Mouse (Mus musculus) limb, embryonic 10.5 days (tissue): Measurements from ENCODE around the gene Rasgef1a. TPM values are rescaled to one million over a fixed set of nuclear protein-coding genes. Genes with fewer than 3 reads are reported as not detected.

Experiments
- DNase-seq: peaks from one replicate; pipeline ENCODE4 v3.0.0-alpha.2; 2017; ENCODE audit warnings: low spot score
- H3K27ac ChIP-seq: fragments of 300-500 bp; sonication (generic); 2 replicates; pipeline ENCODE4 v1.5.1; 2016; ENCODE audit warnings: mild to moderate bottlenecking
- H3K27me3 ChIP-seq: fragments of 300-500 bp; sonication (generic); 2 replicates; pipeline ENCODE4 v1.6.1; 2016; ENCODE audit warnings: low read depth, mild to moderate bottlenecking; ENCODE audit not compliant: poor library complexity, severe bottlenecking
- H3K36me3 ChIP-seq: fragments of 300-500 bp; sonication (generic); 2 replicates; pipeline ENCODE4 v1.6.1; 2016; ENCODE audit warnings: mild to moderate bottlenecking, moderate library complexity
- H3K4me1 ChIP-seq: fragments of 300-500 bp; sonication (generic); 2 replicates; pipeline ENCODE4 v1.6.1; 2016
- H3K4me3 ChIP-seq: fragments of 300-500 bp; sonication (generic); 2 replicates; pipeline ENCODE4 v1.5.1; 2016; ENCODE audit warnings: mild to moderate bottlenecking, moderate library complexity
- H3K9me3 ChIP-seq: fragments of 300-500 bp; sonication (generic); replicated peaks from 2 replicates; pipeline ENCODE4 v1.6.1; 2016; ENCODE audit warnings: mild to moderate bottlenecking
- WGBS: fragments of 180-500 bp; shearing (Covaris S2); methylation state at CpG from one replicate; pipeline ENCODE4 v1.1.7; 2016; 5-methylcytosine and 5-hydroxymethylcytosine counted together
- polyA plus RNA-seq: library from polyadenylated mRNA; unstranded; fragments of >200 nt; fragmentation: Nextera tagmentation; extraction: Ambion mirVana; gene quantifications from 2 replicates; pipeline ENCODE4 v1.2.1, GENCODE M21; 2016

Rasgef1a gene
- polyA plus RNA-seq, result not detected in 2 replicates

GRCm38 (mm10) chr6:118010756-118011615 is at the start of gene Rasgef1a:
Gene Rasgef1a (plus strand): TSS chr6:118011438.
- 11% methylated on average over 68 of the region's 70 CpGs for WGBS
- H3K4me3 ChIP-seq, result peak within 1 kb of the TSS; percentile 47
- no peak within 1 kb of the TSS for H3K27ac ChIP-seq
- no peaks in the 10 kb centered on the region for H3K36me3 ChIP-seq
- peaks cover 71% of the 10 kb centered on the region for H3K27me3 ChIP-seq
- H3K9me3 ChIP-seq, result no peaks in the 10 kb centered on the region
- DNase-seq, result no peak
- peaks cover 3% of the 10 kb centered on the region for H3K4me1 ChIP-seq

DNA sequence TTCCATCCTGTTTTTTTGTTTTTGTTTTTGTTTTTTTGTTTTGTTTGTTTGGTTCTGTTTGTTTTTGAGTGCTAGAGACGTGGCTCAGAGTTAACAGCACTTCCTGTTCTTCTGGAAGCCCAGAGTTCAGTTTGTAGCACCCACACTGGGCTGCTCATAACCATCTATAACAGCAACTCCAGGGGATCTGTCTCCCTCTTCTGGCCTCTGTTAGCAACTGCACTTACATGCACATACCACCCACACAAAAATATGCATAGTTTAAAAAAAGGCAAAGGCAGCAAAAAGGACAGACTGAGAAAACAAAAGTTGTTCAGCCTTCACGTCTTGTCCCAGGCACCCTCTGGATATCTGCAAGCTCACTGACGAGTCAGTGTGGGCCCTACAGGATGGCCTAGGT is 48.0 kb upstream of the Rasgef1a start:
- no peak for DNase-seq
- H3K27me3 ChIP-seq, result no peaks in the 10 kb centered on the region
- H3K9me3 ChIP-seq, result no peaks in the 10 kb centered on the region
- no peak overlapping the region for H3K4me3 ChIP-seq
- no peak overlapping the region for H3K27ac ChIP-seq
- 90% methylated on average over 3 of the region's 3 CpGs for WGBS
- peaks cover 8% of the 10 kb centered on the region for H3K4me1 ChIP-seq
- no peaks in the 10 kb centered on the region for H3K36me3 ChIP-seq

GRCm38 (mm10) chr6:117966729-117967128 is 44.5 kb upstream of the Rasgef1a start:
- no peak overlapping the region for H3K27ac ChIP-seq
- no peaks in the 10 kb centered on the region for H3K9me3 ChIP-seq
- WGBS, result 37% methylated on average over 9 of the region's 9 CpGs
- peaks cover 8% of the 10 kb centered on the region for H3K4me1 ChIP-seq
- no peaks in the 10 kb centered on the region for H3K36me3 ChIP-seq
- no peak overlapping the region for H3K4me3 ChIP-seq
- no peaks in the 10 kb centered on the region for H3K27me3 ChIP-seq
- no peak for DNase-seq

GRCm38 (mm10) chr6:117987173-117987572 is 24.1 kb upstream of the Rasgef1a start:
- H3K27me3 ChIP-seq, result no peaks in the 10 kb centered on the region
- 56% methylated on average over 5 of the region's 5 CpGs for whole genome bisulfite sequencing
- H3K27ac ChIP-seq, result no peak overlapping the region
- no peaks in the 10 kb centered on the region for H3K4me1 ChIP-seq
- DNase-seq, result no peak
- H3K36me3 ChIP-seq, result no peaks in the 10 kb centered on the region
- no peaks in the 10 kb centered on the region for H3K9me3 ChIP-seq
- H3K4me3 ChIP-seq, result no peak overlapping the region

GRCm38 (mm10) chr6:117989209-117989608 is 22.0 kb upstream of the Rasgef1a start:
- Histone ChIP-seq H3K36me3 (no peaks in the 10 kb centered on the region), H3K9me3 (no peaks in the 10 kb centered on the region), H3K4me1 (no peaks in the 10 kb centered on the region), H3K4me3 (no peak overlapping the region), H3K27ac (no peak overlapping the region), H3K27me3 (no peaks in the 10 kb centered on the region)
- 89% methylated on average over 7 of the region's 7 CpGs for WGBS
- DNase-seq, result no peak

DNA sequence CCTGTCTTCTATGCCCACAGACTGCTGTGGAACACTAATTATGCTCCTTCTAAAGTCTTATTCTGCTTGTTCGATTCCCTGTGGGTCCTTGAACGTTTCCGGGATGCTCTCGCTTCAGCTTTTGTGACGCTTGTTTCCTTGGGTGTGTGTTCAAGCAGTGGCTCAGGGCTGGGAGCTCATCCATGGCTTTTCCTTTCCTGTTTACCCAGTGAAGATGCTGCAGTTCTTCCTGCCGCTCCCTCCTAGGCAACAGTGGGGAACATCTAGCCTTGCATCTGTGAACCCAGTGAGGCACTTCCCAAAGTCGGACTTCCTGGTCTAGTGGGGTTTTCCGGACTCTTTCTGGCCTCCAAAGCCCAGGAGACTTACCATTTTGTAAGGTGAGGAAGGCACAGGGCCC is 20.6 kb upstream of the Rasgef1a start:
- 80% methylated on average over 8 of the region's 8 CpGs for WGBS
- no peak overlapping the region for H3K27ac ChIP-seq
- no peaks in the 10 kb centered on the region for H3K9me3 ChIP-seq
- H3K27me3 ChIP-seq, result no peaks in the 10 kb centered on the region; the same call in 1 of the 2 replicates
- no peaks in the 10 kb centered on the region for H3K4me1 ChIP-seq
- H3K36me3 ChIP-seq, result no peaks in the 10 kb centered on the region
- no peak for DNase-seq
- H3K4me3 ChIP-seq, result no peak overlapping the region

DNA sequence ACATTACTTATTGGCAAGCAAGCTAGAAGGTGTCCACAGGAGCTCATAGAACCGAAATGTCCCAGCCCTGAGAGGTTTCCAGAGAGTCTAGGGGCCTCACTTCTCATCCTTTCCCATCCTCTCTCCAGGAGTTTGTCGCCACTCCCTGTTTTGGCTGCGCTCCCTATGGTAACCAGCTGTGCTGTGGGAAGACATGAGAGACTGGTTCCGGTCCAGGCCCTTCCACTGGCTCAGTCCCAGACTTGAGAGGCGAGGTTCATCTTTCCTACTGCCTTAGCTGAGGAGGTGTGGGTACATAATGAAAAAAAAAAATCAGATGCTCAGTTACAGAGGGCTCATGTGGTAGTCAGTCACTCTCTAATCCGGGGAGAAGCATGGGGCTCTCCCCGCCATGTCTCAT is 19.9 kb upstream of the Rasgef1a start:
- H3K4me1 ChIP-seq, result no peaks in the 10 kb centered on the region
- H3K27ac ChIP-seq, result no peak overlapping the region
- no peaks in the 10 kb centered on the region for H3K9me3 ChIP-seq
- H3K36me3 ChIP-seq, result no peaks in the 10 kb centered on the region
- no peaks in the 10 kb centered on the region; the same call in 1 of the 2 replicates for H3K27me3 ChIP-seq
- DNase-seq, result no peak
- 85% methylated on average over 7 of the region's 7 CpGs for WGBS
- no peak overlapping the region for H3K4me3 ChIP-seq

GRCm38 (mm10) chr6:117991928-117992327 is 19.3 kb upstream of the Rasgef1a start:
- Histone ChIP-seq H3K4me1 (no peaks in the 10 kb centered on the region), H3K27ac (no peak overlapping the region), H3K4me3 (no peak overlapping the region), H3K9me3 (no peaks in the 10 kb centered on the region), H3K36me3 (no peaks in the 10 kb centered on the region), H3K27me3 (no peaks in the 10 kb centered on the region; the same call in 1 of the 2 replicates)
- 71% methylated on average over 8 of the region's 8 CpGs for WGBS
- no peak for DNase-seq

- no peak overlapping the region for H3K27ac ChIP-seq
- 46% methylated on average over 9 of the region's 9 CpGs for WGBS
- H3K4me3 ChIP-seq, result no peak overlapping the region
- H3K4me1 ChIP-seq, result no peaks in the 10 kb centered on the region
- H3K36me3 ChIP-seq, result no peaks in the 10 kb centered on the region
- no peaks in the 10 kb centered on the region; the same call in none of the 2 replicates for H3K27me3 ChIP-seq
- no peaks in the 10 kb centered on the region for H3K9me3 ChIP-seq
- no peak for DNase-seq
Measured at GRCm38 (mm10) chr6:117995168-117995567, 16.1 kb upstream of the Rasgef1a start.

DNA sequence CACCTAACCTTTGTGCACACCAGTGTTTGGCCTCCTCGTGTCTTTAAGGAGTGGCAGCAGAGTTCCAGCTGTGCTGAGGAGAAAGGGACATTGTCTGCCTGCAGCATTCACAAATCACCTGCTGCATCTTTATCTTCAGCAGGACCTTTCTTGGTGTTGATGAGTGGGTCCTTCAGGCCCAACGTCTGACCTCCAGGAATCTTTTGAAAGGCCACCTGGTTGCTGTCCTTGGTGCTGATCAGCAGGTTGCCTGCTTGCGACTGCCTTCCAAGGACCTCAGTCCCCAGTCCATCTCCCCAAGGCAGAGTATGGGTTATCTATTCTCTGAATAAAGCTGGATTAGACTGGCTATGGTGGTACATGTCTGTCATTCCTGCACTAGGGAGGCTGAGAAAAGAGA is 10.0 kb upstream of the Rasgef1a start:
- Histone ChIP-seq H3K27ac (no peak overlapping the region), H3K9me3 (no peaks in the 10 kb centered on the region), H3K4me1 (no peaks in the 10 kb centered on the region), H3K36me3 (no peaks in the 10 kb centered on the region), H3K4me3 (no peak overlapping the region), H3K27me3 (peaks cover 5% of the 10 kb centered on the region)
- DNase-seq, result peak; percentile 70
- WGBS, result 24% methylated on average over 3 of the region's 3 CpGs

GRCm38 (mm10) chr6:118007302-118007701 is 3.9 kb upstream of the Rasgef1a start:
- Histone ChIP-seq H3K27me3 (peaks cover 42% of the 10 kb centered on the region), H3K36me3 (no peaks in the 10 kb centered on the region), H3K4me1 (peaks cover 3% of the 10 kb centered on the region), H3K9me3 (no peaks in the 10 kb centered on the region), H3K27ac (no peak overlapping the region), H3K4me3 (no peak overlapping the region)
- DNase-seq, result no peak
- WGBS, result 51% methylated on average over 5 of the region's 5 CpGs

DNA sequence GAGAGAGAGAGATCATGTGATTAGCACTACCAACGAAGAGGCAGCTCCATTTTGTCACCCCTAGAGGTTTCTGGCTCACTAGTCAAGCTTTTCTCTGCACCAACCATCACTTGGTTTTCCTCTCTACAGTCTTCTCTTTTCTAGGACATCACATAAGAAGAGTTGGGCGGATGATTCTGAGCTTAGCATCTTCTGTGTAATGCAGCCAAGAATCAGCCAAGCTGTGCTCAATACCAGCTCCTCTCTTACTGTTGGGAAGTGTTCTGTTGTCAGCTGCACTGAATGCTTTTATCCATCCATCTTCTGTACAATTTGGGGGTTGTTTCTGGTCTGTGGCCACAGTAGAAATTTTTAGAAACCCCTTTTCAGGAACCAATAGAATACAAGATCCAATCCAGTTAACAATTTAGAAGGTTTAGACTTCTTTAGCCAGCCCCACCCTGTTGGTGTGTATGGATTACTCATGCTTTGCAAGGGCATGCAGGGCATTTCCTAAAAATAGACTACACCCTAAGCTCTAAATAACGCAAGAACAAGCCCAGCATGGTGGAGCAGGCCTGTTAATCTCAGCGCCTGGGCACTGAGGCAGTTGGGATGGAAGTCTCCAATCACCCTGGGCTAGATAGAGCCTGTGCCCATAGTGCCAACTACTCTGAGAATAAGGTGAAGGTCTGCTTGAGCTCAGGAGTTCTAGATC is 3.2 kb upstream of the Rasgef1a start:
- Histone ChIP-seq H3K27me3 (peaks cover 49% of the 10 kb centered on the region), H3K4me3 (no peak overlapping the region), H3K27ac (no peak overlapping the region), H3K4me1 (peaks cover 3% of the 10 kb centered on the region), H3K36me3 (no peaks in the 10 kb centered on the region), H3K9me3 (no peaks in the 10 kb centered on the region)
- no peak for DNase-seq
- WGBS, result 80% methylated on average over 4 of the region's 4 CpGs

- no peak for DNase-seq
- Histone ChIP-seq H3K4me3 (no peak overlapping the region), H3K27me3 (peaks cover 66% of the 10 kb centered on the region), H3K9me3 (no peaks in the 10 kb centered on the region), H3K4me1 (peaks cover 3% of the 10 kb centered on the region), H3K36me3 (no peaks in the 10 kb centered on the region), H3K27ac (no peak overlapping the region)
- 63% methylated on average over 3 of the region's 3 CpGs for WGBS
Measured at GRCm38 (mm10) chr6:118010256-118010655, 982 bp upstream of the Rasgef1a start.
